Mouse (Mus musculus): ENCODE data around the gene Oprl1.

GRCm38 (mm10) chr2:181691083-181691482 is 23.7 kb upstream of the Oprl1 start:
- TF ChIP-seq CTCF (IDR thresholded peaks at IDR 0.05; ENCODE audit: control insufficient read depth, insufficient read depth, insufficient read length) = no peak
- TF ChIP-seq USF1 (IDR thresholded peaks at IDR 0.05; ENCODE audit: low read depth) = no peak

Measured in C2C12 (cell line).